Mouse (Mus musculus) ES-E14 (cell line): ENCODE measurements around the gene Dagla. TPM values are rescaled to one million over a fixed set of nuclear protein-coding genes. Genes with fewer than 3 reads are reported as not detected.
A peak's percentile ranks its signal among the peaks of the same experiment; 100 is the strongest.

Experiments
- DNase-seq: peaks from one replicate; pipeline ENCODE4 v3.0.0-alpha.2; 2013; ENCODE audit warnings: low read depth, low spot score
- H3K27ac ChIP-seq: 2 replicates; pipeline ENCODE4 v1.5.1; 2012; ENCODE audit warnings: low read depth, mild to moderate bottlenecking, low read length, moderate library complexity, mixed read lengths; ENCODE audit not compliant: poor library complexity, insufficient read depth, severe bottlenecking
- H3K36me3 ChIP-seq: 2 replicates; pipeline ENCODE4 v1.6.1; 2012; ENCODE audit warnings: mild to moderate bottlenecking, low read length, moderate library complexity, mixed read lengths; ENCODE audit not compliant: control insufficient read depth, poor library complexity, insufficient read depth, severe bottlenecking
- H3K4me1 ChIP-seq, 2 experiments: fragments of 150-350 bp in 1 of 2; sonication (generic) in 1 of 2; 2 replicates each; pipeline ENCODE4 v1.6.1; 2012; ENCODE audit warnings: low read length in 2 of 2, mild to moderate bottlenecking in 1 of 2, mixed read lengths in 1 of 2; ENCODE audit not compliant: control insufficient read depth in 2 of 2, insufficient read depth in 2 of 2, poor library complexity in 1 of 2
- H3K4me3 ChIP-seq, 2 experiments: fragments of 150-350 bp in 1 of 2; sonication (generic) in 1 of 2; 2 replicates each; pipeline ENCODE4 v1.5.1; 2012; ENCODE audit warnings: low read length in 2 of 2, low read depth in 1 of 2, mild to moderate bottlenecking in 1 of 2, mixed read lengths in 1 of 2; ENCODE audit not compliant: insufficient read depth in 1 of 2, poor library complexity in 1 of 2, severe bottlenecking in 1 of 2
- H3K9ac ChIP-seq: 2 replicates; pipeline ENCODE4 v1.6.1; 2012; ENCODE audit warnings: low read depth, mild to moderate bottlenecking, low read length, mixed read lengths; ENCODE audit not compliant: poor library complexity, insufficient read depth, severe bottlenecking
- H3K9me3 ChIP-seq: fragments of 150-350 bp; sonication (generic); 2 replicates; pipeline ENCODE4 v1.6.1; 2012; ENCODE audit warnings: low read depth, mild to moderate bottlenecking, low read length; ENCODE audit not compliant: control insufficient read depth, insufficient read depth
- CHD2 ChIP-seq: IDR thresholded peaks from 2 replicates; pipeline ENCODE4 v1.6.1; 2014; ENCODE audit warnings: mild to moderate bottlenecking, low read depth, low read length, inconsistent platforms
- HCFC1 ChIP-seq: IDR thresholded peaks from 2 replicates; pipeline ENCODE4 v1.6.1; 2012; ENCODE audit warnings: low read length, inconsistent platforms, borderline replicate concordance; ENCODE audit not compliant: insufficient read depth
- MAFK ChIP-seq: IDR thresholded peaks from 2 replicates; pipeline ENCODE4 v1.6.1; 2014; ENCODE audit warnings: mild to moderate bottlenecking, low read depth, low read length, inconsistent platforms; ENCODE audit not compliant: insufficient read depth
- ZC3H11A ChIP-seq: IDR thresholded peaks from 2 replicates; pipeline ENCODE4 v1.6.1; 2012; ENCODE audit warnings: low read depth, mild to moderate bottlenecking, inconsistent platforms, low read length, borderline replicate concordance
- ZNF384 ChIP-seq: IDR thresholded peaks from 2 replicates; pipeline ENCODE4 v1.6.1; 2012; ENCODE audit warnings: low read depth, low read length, inconsistent platforms
- in situ Hi-C, 2 experiments: fragments of 600-800 bp; cut with MboI; formaldehyde crosslinking; loops; one replicate each; pipeline ENCODE4 v1.15.1; 2025; ENCODE audit warnings: low sequenced_read_pairs in 2 of 2, inconsistent platforms in 1 of 2; ENCODE audit not compliant: unreplicated experiment in 2 of 2
- total RNA-seq: library from RNA; depleted of rRNA; stranded (reverse); fragments of 300-350 nt; gene quantifications from 2 replicates; pipeline ENCODE4 v1.2.3, GENCODE M21; 2012

Dagla gene
- total RNA-seq, 1 experiment: 1.2 TPM

DNA sequence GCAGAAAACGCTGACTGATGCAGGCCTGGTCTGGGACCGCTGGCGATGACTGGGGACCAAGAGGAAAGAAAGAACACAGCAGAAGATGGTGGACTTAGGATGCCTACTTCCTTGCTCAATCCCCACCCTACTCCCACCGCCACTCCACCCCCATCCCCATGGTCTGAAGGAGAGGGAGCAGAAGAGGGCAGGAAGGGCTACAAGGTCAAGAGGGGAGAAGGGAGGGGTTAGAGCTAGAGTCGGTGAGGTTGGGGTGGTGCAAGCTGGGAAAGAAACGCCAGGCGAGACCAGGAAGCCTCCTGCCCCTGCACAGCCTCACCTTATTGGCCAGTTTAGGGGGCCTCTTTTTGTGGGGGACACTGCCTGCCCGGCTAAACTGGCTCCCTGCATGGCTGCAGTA, 88.6 kb downstream of the Dagla start:
- H3K4me1 ChIP-seq: peaks cover 0 to 33% of the 10 kb centered on the region in 2 experiments; a peak in 2 of 4 replicates
- H3K4me3 ChIP-seq: no peak overlapping the region
- H3K9me3 ChIP-seq: no peaks in the 10 kb centered on the region
- no peak for TF ChIP-seq CHD2
- TF ChIP-seq ZNF384: no peak
- no peak for TF ChIP-seq ZC3H11A
- TF ChIP-seq HCFC1: no peak
- TF ChIP-seq MAFK: no peak
- no peak overlapping the region for H3K27ac ChIP-seq
- no peak for DNase-seq
- in situ Hi-C loops: no loop called here
- H3K36me3 ChIP-seq: peaks cover 86% of the 10 kb centered on the region
- H3K9ac ChIP-seq: no peak overlapping the region

DNA sequence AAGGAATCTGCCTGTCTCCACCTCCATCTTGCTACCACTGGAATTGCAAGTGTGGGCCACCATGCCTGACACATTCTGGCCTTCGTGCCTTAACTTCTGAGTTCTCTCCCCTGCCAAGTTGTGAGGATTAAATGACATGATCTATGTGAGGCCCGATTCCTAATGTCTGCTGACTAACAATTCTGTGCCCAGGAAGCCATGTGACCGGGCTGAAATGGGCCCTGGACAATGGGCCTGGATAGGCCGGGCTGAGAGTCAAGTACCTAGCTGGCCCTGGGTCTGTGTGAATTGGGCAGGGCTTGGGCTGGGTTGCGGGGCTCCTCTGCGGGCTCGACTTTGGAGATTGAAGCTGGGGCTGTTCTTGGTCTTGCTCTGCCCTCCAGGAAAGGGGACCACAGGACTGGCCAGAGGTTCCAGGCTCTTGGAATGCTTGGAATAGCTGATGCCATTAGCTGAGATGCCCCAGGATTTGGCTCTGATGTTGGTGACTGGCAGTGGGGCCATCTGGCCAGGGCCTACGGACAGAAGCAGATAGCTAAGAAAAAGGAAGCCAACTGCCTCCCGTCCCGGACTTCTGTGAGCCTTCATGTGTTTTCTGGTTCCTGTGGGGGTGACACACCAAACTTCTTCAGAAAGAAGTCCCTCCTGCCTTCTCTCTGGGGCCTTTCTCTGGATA, 90.7 kb downstream of the Dagla start:
- peaks cover 0 to 15% of the 10 kb centered on the region in 2 experiments; a peak in 2 of 4 replicates for H3K4me1 ChIP-seq
- H3K27ac ChIP-seq: no peak overlapping the region
- DNase-seq: no peak
- in situ Hi-C loops: no loop called here
- H3K9me3 ChIP-seq: no peaks in the 10 kb centered on the region
- no peak overlapping the region for H3K9ac ChIP-seq
- no peak for TF ChIP-seq ZC3H11A
- H3K36me3 ChIP-seq: peaks cover 86% of the 10 kb centered on the region
- no peak overlapping the region for H3K4me3 ChIP-seq

DNA sequence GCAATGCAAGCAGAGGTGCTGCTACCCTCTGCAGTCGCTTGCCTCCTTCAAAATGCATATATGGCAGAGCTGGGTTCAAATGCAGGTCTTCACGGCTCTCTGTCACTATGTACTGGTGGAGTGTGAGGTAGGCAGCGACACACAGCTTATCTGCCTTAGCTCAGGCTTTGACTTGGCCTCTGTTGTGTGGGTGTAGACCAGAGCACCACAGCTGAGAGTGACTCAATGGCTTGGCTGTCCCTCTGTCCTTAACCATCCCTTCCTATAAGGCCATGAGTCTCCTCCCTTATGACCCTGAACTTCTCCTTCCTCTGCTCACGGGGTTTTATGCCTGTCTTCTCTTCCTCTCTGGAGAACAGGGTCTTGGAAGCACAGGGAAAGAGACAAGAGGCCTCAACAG, 93.8 kb downstream of the Dagla start:
- no peak for DNase-seq
- no peak overlapping the region for H3K4me3 ChIP-seq
- no peaks in the 10 kb centered on the region for H3K9me3 ChIP-seq
- H3K4me1 ChIP-seq: peaks cover 0 to 7% of the 10 kb centered on the region in 2 experiments; a peak in 2 of 4 replicates
- in situ Hi-C loops: no loop called here
- TF ChIP-seq ZNF384 (no peak), CHD2 (no peak), HCFC1 (no peak), MAFK (no peak), ZC3H11A (no peak)
- no peak overlapping the region for H3K27ac ChIP-seq
- H3K36me3 ChIP-seq: peaks cover 82% of the 10 kb centered on the region
- H3K9ac ChIP-seq: no peak overlapping the region

DNA sequence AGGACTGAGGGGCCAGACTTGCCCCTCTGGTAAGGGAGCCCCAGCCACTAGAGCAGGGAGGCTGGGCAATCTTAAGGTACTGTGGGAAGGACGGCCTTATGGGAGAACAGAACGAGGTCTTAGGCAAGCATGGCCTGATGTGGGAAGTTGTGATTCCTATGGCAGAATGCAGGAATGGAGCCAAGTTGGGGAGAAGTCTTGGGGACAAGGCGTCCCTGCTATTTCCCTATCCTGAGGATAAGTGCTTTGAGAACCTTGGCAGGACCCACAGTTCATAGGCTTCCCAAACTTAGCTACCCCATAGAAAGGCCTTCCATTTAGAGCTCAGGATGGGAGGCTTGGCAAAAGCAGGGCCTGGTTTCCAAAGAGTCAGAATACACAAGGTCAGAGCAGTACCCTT, 95.8 kb downstream of the Dagla start:
- peaks cover 65% of the 10 kb centered on the region for H3K36me3 ChIP-seq
- DNase-seq: no peak
- H3K4me1 ChIP-seq: no peaks in the 10 kb centered on the region; a peak in 2 of 4 replicates
- in situ Hi-C loops: no loop called here
- no peak overlapping the region for H3K27ac ChIP-seq
- TF ChIP-seq HCFC1 (no peak), ZC3H11A (no peak), ZNF384 (no peak), MAFK (no peak), CHD2 (no peak)
- H3K9me3 ChIP-seq: no peaks in the 10 kb centered on the region
- H3K9ac ChIP-seq: no peak overlapping the region
- H3K4me3 ChIP-seq: no peak overlapping the region

DNA sequence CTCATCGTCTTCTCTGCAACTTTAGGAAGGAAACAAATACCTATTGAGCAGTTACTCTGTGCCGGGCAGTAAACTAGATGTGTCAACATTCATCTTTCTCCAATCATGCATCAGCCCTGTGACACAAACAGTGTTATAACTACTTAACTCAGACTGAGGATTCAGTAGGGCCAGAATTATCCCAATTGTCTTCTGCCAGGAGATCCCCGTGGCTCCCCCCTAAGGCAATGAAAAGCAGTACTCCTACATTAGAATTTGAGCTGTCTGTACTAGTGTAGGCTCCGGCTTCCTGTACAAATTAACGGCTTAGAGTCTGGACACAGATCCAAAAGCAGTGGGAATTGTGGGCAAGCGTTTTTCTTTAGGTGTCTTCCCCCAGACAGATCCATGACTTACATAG, 99.6 kb downstream of the Dagla start:
- in situ Hi-C loops: no loop called here
- DNase-seq: no peak
- TF ChIP-seq ZC3H11A (no peak), ZNF384 (no peak), MAFK (no peak), HCFC1 (no peak), CHD2 (no peak)
- peak overlapping the region; percentile 70 to 95 for H3K4me3 ChIP-seq
- no peak overlapping the region for H3K9ac ChIP-seq
- no peaks in the 10 kb centered on the region for H3K9me3 ChIP-seq
- H3K36me3 ChIP-seq: peaks cover 42% of the 10 kb centered on the region
- H3K27ac ChIP-seq: no peak overlapping the region
- no peaks in the 10 kb centered on the region; a peak in 2 of 4 replicates for H3K4me1 ChIP-seq
